Mouse (Mus musculus): ENCODE data around the gene Egln1.

- TF ChIP-seq POLR2A (IDR thresholded peaks at IDR 0.05; ENCODE audit: insufficient read depth, low read depth, low read length) = no peak
- TF ChIP-seq CTCF (IDR thresholded peaks at IDR 0.05) = no peak
Measured at GRCm38 (mm10) chr8:124905482-124905881, 43.6 kb downstream of the Egln1 start.
